Mouse (Mus musculus): ENCODE results near the gene Il19. TPM values are rescaled to one million over a fixed set of nuclear protein-coding genes. Genes with fewer than 3 reads are reported as not detected.
A peak's percentile ranks its signal among the peaks of the same experiment; 100 is the strongest.

Gene Il19
- polyA plus RNA-seq (2015; fragmentation: Nextera tagmentation; extraction: Ambion mirVana) = 0.18 TPM in 1 of 2 replicates, not detected in the other

- ATAC-seq (replicated peaks; ENCODE audit: low FRiP score, low read depth) (no peak), DNase-seq (ENCODE audit: low spot score) (no peak)
- no peaks in the 10 kb centered on the region for H3K36me3 ChIP-seq (ENCODE audit: insufficient read depth, low read length)
- H3K4me3 ChIP-seq (replicated peaks; ENCODE audit: low read depth, low read length) = no peak within 1 kb of the TSS
- H3K4me2 ChIP-seq (ENCODE audit: low read length) = no peak within 1 kb of the TSS
- H3K4me1 ChIP-seq (replicated peaks; ENCODE audit: insufficient read depth, low read length) = no peaks in the 10 kb centered on the region
- 55% methylated on average over 4 of the region's 4 CpGs for WGBS
- H3K9ac ChIP-seq (ENCODE audit: low read depth, low read length) = no peak within 1 kb of the TSS
- no peak within 1 kb of the TSS for H3K27ac ChIP-seq
- H3K27me3 ChIP-seq (ENCODE audit: insufficient read depth, low read length) = no peaks in the 10 kb centered on the region
- TF ChIP-seq CTCF (IDR thresholded peaks at IDR 0.05; ENCODE audit: low read depth) = no peak
- H3K9me3 ChIP-seq (replicated peaks; ENCODE audit: low read length) = no peaks in the 10 kb centered on the region
Observed at GRCm38 (mm10) chr1:130940065-130940687, at the start of gene Il19. Gene Il19, minus strand, starts transcription at chr1:130940115.

GRCm38 (mm10) chr1:130989331-130989730, 49.4 kb upstream of the Il19 start:
- Histone ChIP-seq H3K27me3 (ENCODE audit: insufficient read depth, low read length) (no peaks in the 10 kb centered on the region), H3K4me2 (ENCODE audit: low read length) (no peak overlapping the region), H3K9me3 (replicated peaks; ENCODE audit: low read length) (no peaks in the 10 kb centered on the region), H3K27ac (no peak overlapping the region), H3K4me1 (replicated peaks; ENCODE audit: insufficient read depth, low read length) (no peaks in the 10 kb centered on the region), H3K9ac (ENCODE audit: low read depth, low read length) (no peak overlapping the region), H3K4me3 (replicated peaks; ENCODE audit: low read depth, low read length) (no peak overlapping the region), H3K36me3 (ENCODE audit: insufficient read depth, low read length) (no peaks in the 10 kb centered on the region)
- WGBS = 85% methylated on average over 3 of the region's 3 CpGs
- TF ChIP-seq CTCF (IDR thresholded peaks at IDR 0.05; ENCODE audit: low read depth) = no peak
- ATAC-seq (replicated peaks; ENCODE audit: low FRiP score, low read depth) (no peak), DNase-seq (ENCODE audit: low spot score) (no peak)

- no peaks in the 10 kb centered on the region for H3K27me3 ChIP-seq (ENCODE audit: insufficient read depth, low read length)
- no peak overlapping the region for H3K27ac ChIP-seq
- DNase-seq (ENCODE audit: low spot score) (no peak), ATAC-seq (replicated peaks; ENCODE audit: low FRiP score, low read depth) (no peak)
- TF ChIP-seq CTCF (IDR thresholded peaks at IDR 0.05; ENCODE audit: low read depth) = peak; percentile 37; the same call in 1 of the 2 replicates
- no peaks in the 10 kb centered on the region for H3K9me3 ChIP-seq (replicated peaks; ENCODE audit: low read length)
- H3K4me1 ChIP-seq (replicated peaks; ENCODE audit: insufficient read depth, low read length) = no peaks in the 10 kb centered on the region
- H3K4me2 ChIP-seq (ENCODE audit: low read length) = no peak overlapping the region
- H3K36me3 ChIP-seq (ENCODE audit: insufficient read depth, low read length) = no peaks in the 10 kb centered on the region
- H3K4me3 ChIP-seq (replicated peaks; ENCODE audit: low read depth, low read length) = no peak overlapping the region
- H3K9ac ChIP-seq (ENCODE audit: low read depth, low read length) = no peak overlapping the region
Observed at GRCm38 (mm10) chr1:130987418-130987817, 47.5 kb upstream of the Il19 start.

DNA sequence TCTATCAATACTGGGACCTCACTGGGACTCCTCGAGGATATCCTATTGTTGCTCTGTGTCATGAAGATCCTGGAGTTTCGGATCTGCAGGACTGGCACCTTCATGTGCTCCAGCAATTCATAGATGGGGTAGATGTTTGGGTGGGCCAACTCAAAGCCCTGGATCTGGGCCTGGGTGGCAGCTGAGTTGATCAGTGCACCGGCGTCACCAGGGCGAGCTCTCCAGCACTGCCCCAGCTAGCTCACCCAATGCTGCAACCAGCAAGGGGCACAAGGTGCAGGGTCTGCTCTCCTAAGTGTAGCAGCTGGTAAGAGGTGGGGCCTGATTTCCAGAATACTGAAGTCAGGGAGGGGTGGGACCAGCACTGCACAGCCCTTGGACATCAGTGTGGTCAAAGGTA, 47.1 kb upstream of the Il19 start:
- ATAC-seq (replicated peaks; ENCODE audit: low FRiP score, low read depth) = no peak
- no peak overlapping the region for H3K4me2 ChIP-seq (ENCODE audit: low read length)
- TF ChIP-seq CTCF (IDR thresholded peaks at IDR 0.05; ENCODE audit: low read depth) = no peak
- no peaks in the 10 kb centered on the region for H3K4me1 ChIP-seq (replicated peaks; ENCODE audit: insufficient read depth, low read length)
- H3K9me3 ChIP-seq (replicated peaks; ENCODE audit: low read length) = no peaks in the 10 kb centered on the region
- H3K36me3 ChIP-seq (ENCODE audit: insufficient read depth, low read length) = no peaks in the 10 kb centered on the region
- H3K27ac ChIP-seq = no peak overlapping the region
- no peak overlapping the region for H3K4me3 ChIP-seq (replicated peaks; ENCODE audit: low read depth, low read length)
- no peaks in the 10 kb centered on the region for H3K27me3 ChIP-seq (ENCODE audit: insufficient read depth, low read length)
- DNase-seq (ENCODE audit: low spot score) = no peak
- 86% methylated on average over 5 of the region's 5 CpGs for WGBS
- H3K9ac ChIP-seq (ENCODE audit: low read depth, low read length) = no peak overlapping the region

DNA sequence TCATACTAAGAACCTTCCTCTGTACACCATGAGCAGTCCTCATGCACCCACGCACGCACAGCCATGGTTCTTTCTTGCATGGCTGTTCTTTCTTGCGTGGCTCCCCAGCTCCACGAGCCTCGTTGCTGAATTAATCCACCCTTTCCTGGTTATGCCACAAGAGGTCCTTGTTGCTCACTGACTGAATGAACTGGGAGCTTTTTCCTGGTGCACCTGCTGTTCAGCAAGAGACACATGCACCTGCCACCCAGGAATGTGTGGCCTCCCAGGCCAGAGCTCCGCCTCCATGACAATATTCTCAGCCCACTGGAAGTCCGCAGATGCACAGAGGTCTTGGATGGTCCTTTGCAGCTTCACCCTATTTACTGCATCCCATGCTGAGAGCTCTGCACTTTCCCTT, 44.5 kb upstream of the Il19 start:
- Histone ChIP-seq H3K36me3 (ENCODE audit: insufficient read depth, low read length) (no peaks in the 10 kb centered on the region), H3K27ac (no peak overlapping the region), H3K9ac (ENCODE audit: low read depth, low read length) (no peak overlapping the region), H3K4me2 (ENCODE audit: low read length) (no peak overlapping the region), H3K4me3 (replicated peaks; ENCODE audit: low read depth, low read length) (no peak overlapping the region), H3K9me3 (replicated peaks; ENCODE audit: low read length) (no peaks in the 10 kb centered on the region), H3K27me3 (ENCODE audit: insufficient read depth, low read length) (no peaks in the 10 kb centered on the region), H3K4me1 (replicated peaks; ENCODE audit: insufficient read depth, low read length) (no peaks in the 10 kb centered on the region)
- peak; percentile 52; the same call in 1 of the 2 replicates for TF ChIP-seq CTCF (IDR thresholded peaks at IDR 0.05; ENCODE audit: low read depth)
- ATAC-seq (replicated peaks; ENCODE audit: low FRiP score, low read depth) = no peak
- peak; percentile 31 for DNase-seq (ENCODE audit: low spot score)
- WGBS = 61% methylated on average over 7 of the region's 7 CpGs

DNA sequence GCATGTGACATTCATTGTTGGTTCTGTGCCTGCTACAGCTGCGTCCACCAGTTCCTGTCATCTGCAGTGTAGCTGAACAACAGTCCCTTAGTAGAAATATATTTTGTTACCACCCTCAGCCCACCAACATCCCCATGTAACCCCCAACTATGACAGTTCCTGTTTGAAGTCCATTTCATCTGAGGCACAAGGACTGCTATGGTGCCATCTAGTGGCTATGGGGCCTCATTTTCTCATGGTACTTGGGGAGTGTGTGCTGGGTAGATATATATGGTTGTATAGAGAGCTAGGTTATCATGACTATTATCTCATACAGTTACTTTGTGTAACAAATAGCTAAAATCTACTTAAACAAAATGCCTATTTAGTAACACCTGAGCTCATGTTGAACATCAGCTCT, 39.5 kb upstream of the Il19 start:
- H3K9me3 ChIP-seq (replicated peaks; ENCODE audit: low read length) = no peaks in the 10 kb centered on the region
- peak; percentile 68 for DNase-seq (ENCODE audit: low spot score)
- H3K4me2 ChIP-seq (ENCODE audit: low read length) = no peak overlapping the region
- no peak for ATAC-seq (replicated peaks; ENCODE audit: low FRiP score, low read depth)
- no peak overlapping the region for H3K4me3 ChIP-seq (replicated peaks; ENCODE audit: low read depth, low read length)
- no peaks in the 10 kb centered on the region for H3K36me3 ChIP-seq (ENCODE audit: insufficient read depth, low read length)
- no peaks in the 10 kb centered on the region for H3K27me3 ChIP-seq (ENCODE audit: insufficient read depth, low read length)
- H3K27ac ChIP-seq = no peak overlapping the region
- 50% methylated on average over 1 of the region's 1 CpGs for WGBS
- TF ChIP-seq CTCF (IDR thresholded peaks at IDR 0.05; ENCODE audit: low read depth) = peak; percentile 90
- H3K4me1 ChIP-seq (replicated peaks; ENCODE audit: insufficient read depth, low read length) = no peaks in the 10 kb centered on the region
- H3K9ac ChIP-seq (ENCODE audit: low read depth, low read length) = no peak overlapping the region

GRCm38 (mm10) chr1:130963891-130964290, 24.0 kb upstream of the Il19 start:
- no peaks in the 10 kb centered on the region for H3K4me1 ChIP-seq (replicated peaks; ENCODE audit: insufficient read depth, low read length)
- no peak for DNase-seq (ENCODE audit: low spot score)
- no peak for TF ChIP-seq CTCF (IDR thresholded peaks at IDR 0.05; ENCODE audit: low read depth)
- H3K36me3 ChIP-seq (ENCODE audit: insufficient read depth, low read length) = no peaks in the 10 kb centered on the region
- H3K27me3 ChIP-seq (ENCODE audit: insufficient read depth, low read length) = no peaks in the 10 kb centered on the region
- ATAC-seq (replicated peaks; ENCODE audit: low FRiP score, low read depth) = no peak
- H3K9me3 ChIP-seq (replicated peaks; ENCODE audit: low read length) = no peaks in the 10 kb centered on the region
- 74% methylated on average over 6 of the region's 6 CpGs for WGBS
- H3K27ac ChIP-seq = no peak overlapping the region
- H3K4me2 ChIP-seq (ENCODE audit: low read length) = no peak overlapping the region
- H3K9ac ChIP-seq (ENCODE audit: low read depth, low read length) = no peak overlapping the region
- H3K4me3 ChIP-seq (replicated peaks; ENCODE audit: low read depth, low read length) = no peak overlapping the region
